Mouse (Mus musculus): ENCODE results near the gene Rapgef3. TPM values are rescaled to one million over a fixed set of nuclear protein-coding genes. Genes with fewer than 3 reads are reported as not detected.
A peak's percentile ranks its signal among the peaks of the same experiment; 100 is the strongest.

Gene Rapgef3
- polyA plus RNA-seq, 1 experiment: not detected

GRCm38 (mm10) chr15:97741662-97742061 is 26.1 kb downstream of the Rapgef3 start:
- TF ChIP-seq POLR2A (IDR thresholded peaks at IDR 0.05; ENCODE audit: insufficient read depth, low read depth, low read length) (no peak), CTCF (IDR thresholded peaks at IDR 0.05; ENCODE audit: insufficient read depth, low read depth, low read length) (no peak)
- WGBS: 74% methylated on average over 12 of the region's 12 CpGs
- H3K4me1 ChIP-seq (ENCODE audit: control insufficient read depth, insufficient read depth, low read length): peaks cover 37% of the 10 kb centered on the region
- H3K27ac ChIP-seq (ENCODE audit: insufficient read depth, low read depth, low read length): peak overlapping the region; percentile 29; the same call in 1 of the 2 replicates
- H3K4me3 ChIP-seq (ENCODE audit: insufficient read depth, low read depth, low read length): no peak overlapping the region

GRCm38 (mm10) chr15:97740283-97740732 is 27.5 kb downstream of the Rapgef3 start:
- Histone ChIP-seq H3K4me3 (ENCODE audit: insufficient read depth, low read depth, low read length) (no peak overlapping the region), H3K4me1 (ENCODE audit: control insufficient read depth, insufficient read depth, low read length) (peaks cover 32% of the 10 kb centered on the region), H3K27ac (ENCODE audit: insufficient read depth, low read depth, low read length) (no peak overlapping the region)
- WGBS: 60% methylated on average over 9 of the region's 9 CpGs
- TF ChIP-seq POLR2A (IDR thresholded peaks at IDR 0.05; ENCODE audit: insufficient read depth, low read depth, low read length) (no peak), CTCF (IDR thresholded peaks at IDR 0.05; ENCODE audit: insufficient read depth, low read depth, low read length) (no peak)

DNA sequence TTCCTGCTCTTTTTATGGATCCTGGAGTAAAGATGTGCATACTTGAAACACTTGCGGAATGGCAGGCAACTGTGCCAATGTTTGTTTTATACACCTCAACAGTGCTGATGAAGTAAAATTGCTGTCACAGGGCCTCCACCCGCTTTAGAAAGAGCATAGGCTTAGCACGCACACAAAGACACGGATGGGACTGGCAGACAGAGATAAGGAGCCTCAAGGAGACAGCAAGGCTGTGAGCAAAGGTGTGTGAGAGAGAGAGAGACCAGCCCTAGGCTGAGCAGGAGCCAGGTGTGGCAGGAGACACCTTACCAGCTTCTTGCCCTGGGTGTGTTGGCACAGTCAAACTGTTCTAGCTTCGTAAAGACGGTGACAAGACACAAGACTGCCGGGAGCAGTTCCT is 28.8 kb downstream of the Rapgef3 start:
- no peak for TF ChIP-seq CTCF (IDR thresholded peaks at IDR 0.05; ENCODE audit: insufficient read depth, low read depth, low read length)
- no peak for TF ChIP-seq POLR2A (IDR thresholded peaks at IDR 0.05; ENCODE audit: insufficient read depth, low read depth, low read length)
- Histone ChIP-seq H3K4me1 (ENCODE audit: control insufficient read depth, insufficient read depth, low read length) (peaks cover 22% of the 10 kb centered on the region), H3K27ac (ENCODE audit: insufficient read depth, low read depth, low read length) (no peak overlapping the region), H3K4me3 (ENCODE audit: insufficient read depth, low read depth, low read length) (no peak overlapping the region)
- 92% methylated on average over 7 of the region's 7 CpGs for WGBS

GRCm38 (mm10) chr15:97731988-97732387 is 35.8 kb downstream of the Rapgef3 start:
- WGBS: 91% methylated on average over 11 of the region's 11 CpGs
- no peak overlapping the region for H3K27ac ChIP-seq (ENCODE audit: insufficient read depth, low read depth, low read length)
- no peak overlapping the region for H3K4me3 ChIP-seq (ENCODE audit: insufficient read depth, low read depth, low read length)
- H3K4me1 ChIP-seq (ENCODE audit: control insufficient read depth, insufficient read depth, low read length): peaks cover 16% of the 10 kb centered on the region
- TF ChIP-seq CTCF (IDR thresholded peaks at IDR 0.05; ENCODE audit: insufficient read depth, low read depth, low read length): no peak
- TF ChIP-seq POLR2A (IDR thresholded peaks at IDR 0.05; ENCODE audit: insufficient read depth, low read depth, low read length): no peak

DNA sequence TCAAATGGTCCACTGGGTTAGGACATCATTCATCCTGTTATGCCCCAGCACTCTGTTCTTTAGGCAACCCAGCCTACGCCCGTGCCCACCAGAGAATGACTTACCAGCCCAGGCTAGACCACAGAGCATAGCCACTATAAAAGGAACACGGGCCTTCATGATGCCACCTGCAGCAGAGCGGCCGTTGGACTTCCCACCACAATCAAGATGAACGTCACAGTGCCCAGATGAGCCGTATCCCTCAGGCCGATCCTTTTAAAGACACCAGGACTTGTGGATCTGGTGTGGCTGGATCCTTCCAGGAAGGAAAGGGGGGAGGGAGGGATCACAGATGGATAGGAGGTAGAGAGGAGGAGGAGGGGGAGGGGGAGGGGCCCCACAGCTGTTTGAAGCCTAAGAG is 36.7 kb downstream of the Rapgef3 start, which contains the start of gene Endou:
TSS of gene Endou (minus strand) at position 229 of the 400 bp plus-strand sequence.
- no peak for TF ChIP-seq CTCF (IDR thresholded peaks at IDR 0.05; ENCODE audit: insufficient read depth, low read depth, low read length)
- TF ChIP-seq POLR2A (IDR thresholded peaks at IDR 0.05; ENCODE audit: insufficient read depth, low read depth, low read length): no peak
- H3K4me3 ChIP-seq (ENCODE audit: insufficient read depth, low read depth, low read length): no peak within 1 kb of the TSS
- H3K4me1 ChIP-seq (ENCODE audit: control insufficient read depth, insufficient read depth, low read length): peaks cover 16% of the 10 kb centered on the region
- H3K27ac ChIP-seq (ENCODE audit: insufficient read depth, low read depth, low read length): no peak within 1 kb of the TSS
- 96% methylated on average over 8 of the region's 8 CpGs for WGBS

DNA sequence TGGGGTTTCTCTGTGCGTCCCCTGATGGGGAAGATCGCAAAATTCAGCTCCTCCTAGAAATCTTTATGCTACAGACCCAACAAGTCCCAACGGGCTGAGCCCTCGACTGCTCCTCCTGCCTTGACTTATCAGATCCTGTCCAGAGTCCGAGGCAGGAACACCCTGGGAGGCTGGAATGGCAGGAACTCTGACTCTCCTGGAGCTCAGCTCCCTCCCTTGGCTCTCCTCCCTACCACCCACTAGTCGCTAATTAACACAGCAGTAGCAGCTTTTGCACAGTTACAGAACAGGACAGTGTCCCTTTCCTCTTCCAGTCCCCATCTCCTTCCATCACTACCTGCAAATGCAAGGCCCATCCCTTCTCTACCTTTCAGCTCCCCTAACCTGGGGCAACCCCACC is 37.4 kb downstream of the Rapgef3 start:
- peaks cover 16% of the 10 kb centered on the region for H3K4me1 ChIP-seq (ENCODE audit: control insufficient read depth, insufficient read depth, low read length)
- WGBS: 66% methylated on average over 6 of the region's 6 CpGs
- no peak overlapping the region for H3K27ac ChIP-seq (ENCODE audit: insufficient read depth, low read depth, low read length)

DNA sequence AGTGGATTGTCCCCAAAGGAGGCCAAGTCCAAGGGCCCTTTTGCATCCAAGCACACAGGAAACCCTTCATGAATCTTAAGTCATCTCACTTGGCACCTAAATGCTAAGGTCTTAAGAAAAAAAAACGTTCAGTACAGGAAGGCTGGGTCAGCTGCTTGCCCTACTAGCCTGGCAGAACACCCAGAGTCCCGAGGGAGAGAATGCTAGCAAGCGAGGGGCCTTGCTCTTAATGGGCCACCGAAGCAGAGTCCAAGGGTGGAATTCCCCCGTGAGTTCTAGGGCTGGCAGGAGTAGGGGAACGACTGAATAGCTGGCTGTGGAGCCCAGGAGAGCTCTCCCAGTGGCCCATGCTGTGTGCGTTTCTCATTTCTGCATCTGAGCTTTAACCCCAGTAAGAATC is 39.0 kb downstream of the Rapgef3 start:
- Histone ChIP-seq H3K27ac (ENCODE audit: insufficient read depth, low read depth, low read length) (no peak overlapping the region), H3K4me1 (ENCODE audit: control insufficient read depth, insufficient read depth, low read length) (peaks cover 16% of the 10 kb centered on the region), H3K4me3 (ENCODE audit: insufficient read depth, low read depth, low read length) (no peak overlapping the region)
- TF ChIP-seq CTCF (IDR thresholded peaks at IDR 0.05; ENCODE audit: insufficient read depth, low read depth, low read length): no peak
- TF ChIP-seq POLR2A (IDR thresholded peaks at IDR 0.05; ENCODE audit: insufficient read depth, low read depth, low read length): no peak
- WGBS: 46% methylated on average over 7 of the region's 7 CpGs

More for the DNA sequence above, 37.4 kb downstream of the Rapgef3 start:
- TF ChIP-seq CTCF (IDR thresholded peaks at IDR 0.05; ENCODE audit: insufficient read depth, low read depth, low read length) (no peak), POLR2A (IDR thresholded peaks at IDR 0.05; ENCODE audit: insufficient read depth, low read depth, low read length) (no peak)
- H3K4me3 ChIP-seq (ENCODE audit: insufficient read depth, low read depth, low read length): no peak overlapping the region

GRCm38 (mm10) chr15:97728394-97728793 is 39.4 kb downstream of the Rapgef3 start:
- WGBS: 71% methylated on average over 11 of the region's 11 CpGs
- peaks cover 16% of the 10 kb centered on the region for H3K4me1 ChIP-seq (ENCODE audit: control insufficient read depth, insufficient read depth, low read length)
- TF ChIP-seq CTCF (IDR thresholded peaks at IDR 0.05; ENCODE audit: insufficient read depth, low read depth, low read length) (no peak), POLR2A (IDR thresholded peaks at IDR 0.05; ENCODE audit: insufficient read depth, low read depth, low read length) (no peak)
- no peak overlapping the region for H3K27ac ChIP-seq (ENCODE audit: insufficient read depth, low read depth, low read length)
- H3K4me3 ChIP-seq (ENCODE audit: insufficient read depth, low read depth, low read length): no peak overlapping the region

DNA sequence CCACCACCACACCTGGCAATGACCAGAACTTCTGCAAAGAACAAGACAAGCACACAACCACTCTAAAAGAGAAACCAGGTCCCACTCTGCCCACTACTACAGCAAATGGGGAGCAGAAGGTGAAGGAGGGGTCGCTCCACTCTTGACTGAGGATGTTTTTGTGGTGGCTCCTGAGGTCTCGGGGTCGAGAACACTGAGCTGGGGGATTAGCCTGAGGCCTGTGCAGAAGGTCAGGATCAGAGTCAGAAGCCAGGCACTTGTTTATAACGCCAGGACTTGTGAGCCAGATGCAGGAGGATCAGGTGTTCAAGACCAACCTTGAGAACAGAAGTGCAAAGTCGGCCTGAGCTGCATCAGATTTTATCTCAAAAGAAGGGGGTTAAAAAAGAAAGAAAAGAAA is 40.3 kb downstream of the Rapgef3 start:
- H3K27ac ChIP-seq (ENCODE audit: insufficient read depth, low read depth, low read length): no peak overlapping the region; the same call in 1 of the 2 replicates
- no peak for TF ChIP-seq POLR2A (IDR thresholded peaks at IDR 0.05; ENCODE audit: insufficient read depth, low read depth, low read length)
- TF ChIP-seq CTCF (IDR thresholded peaks at IDR 0.05; ENCODE audit: insufficient read depth, low read depth, low read length): no peak
- H3K4me3 ChIP-seq (ENCODE audit: insufficient read depth, low read depth, low read length): no peak overlapping the region
- peaks cover 16% of the 10 kb centered on the region for H3K4me1 ChIP-seq (ENCODE audit: control insufficient read depth, insufficient read depth, low read length)
- 89% methylated on average over 5 of the region's 5 CpGs for WGBS

DNA sequence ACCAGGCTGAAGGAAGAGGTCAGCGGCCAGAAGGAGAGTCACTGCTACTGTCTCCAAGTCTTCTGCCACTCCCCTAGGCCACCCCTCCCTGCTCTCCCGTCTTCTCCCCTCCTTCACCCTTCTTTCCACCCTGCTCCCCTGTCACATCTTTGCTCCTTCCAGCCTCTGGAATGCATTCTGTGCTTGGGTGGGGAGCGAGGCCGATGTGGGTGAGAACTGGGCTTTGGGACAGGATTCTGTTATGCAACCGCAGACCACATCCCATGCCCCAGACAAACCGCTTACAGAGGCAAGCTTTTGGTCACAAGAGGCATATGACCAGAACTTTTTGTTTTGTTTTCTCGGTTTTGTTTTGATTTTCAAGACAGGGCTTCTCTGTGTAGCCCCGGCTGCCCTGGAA is 40.7 kb downstream of the Rapgef3 start:
- TF ChIP-seq CTCF (IDR thresholded peaks at IDR 0.05; ENCODE audit: insufficient read depth, low read depth, low read length) (no peak), POLR2A (IDR thresholded peaks at IDR 0.05; ENCODE audit: insufficient read depth, low read depth, low read length) (no peak)
- 79% methylated on average over 8 of the region's 8 CpGs for WGBS
- Histone ChIP-seq H3K4me1 (ENCODE audit: control insufficient read depth, insufficient read depth, low read length) (peaks cover 16% of the 10 kb centered on the region), H3K4me3 (ENCODE audit: insufficient read depth, low read depth, low read length) (no peak overlapping the region), H3K27ac (ENCODE audit: insufficient read depth, low read depth, low read length) (no peak overlapping the region)
